Mouse (Mus musculus): ENCODE results near the gene Rpl6. TPM values are rescaled to one million over a fixed set of nuclear protein-coding genes. Genes with fewer than 3 reads are reported as not detected.

Rpl6 gene
- polyA plus RNA-seq, 1 experiment from 2014 or later: 673 TPM

GRCm38 (mm10) chr5:121236171-121236570, 31.9 kb downstream of the Rpl6 start:
- H3K4me1 ChIP-seq (ENCODE audit: insufficient read depth): no peaks in the 10 kb centered on the region
- no peak overlapping the region; the same call in 1 of the 2 replicates for H3K9ac ChIP-seq
- peak overlapping the region; percentile 48; the same call in 1 of the 2 replicates for H3K27ac ChIP-seq (ENCODE audit: low read depth)
- WGBS: 49% methylated on average over 5 of the region's 5 CpGs
- ATAC-seq (ENCODE audit: insufficient read depth) (peak; percentile 65; the same call in 1 of the 2 replicates), DNase-seq (no peak)
- H3K4me3 ChIP-seq (ENCODE audit: low read depth, low read length): no peak overlapping the region
- H3K27me3 ChIP-seq (ENCODE audit: insufficient read depth, low read length): no peaks in the 10 kb centered on the region
- no peaks in the 10 kb centered on the region for H3K9me3 ChIP-seq (ENCODE audit: low read depth, low read length)
- no peaks in the 10 kb centered on the region for H3K36me3 ChIP-seq (ENCODE audit: insufficient read depth)
- no peak overlapping the region for H3K4me2 ChIP-seq
- no peak for TF ChIP-seq CTCF (IDR thresholded peaks at IDR 0.05; ENCODE audit: low read depth)

- ATAC-seq (ENCODE audit: insufficient read depth): no peak
- Histone ChIP-seq H3K9ac (no peak overlapping the region), H3K36me3 (ENCODE audit: insufficient read depth) (no peaks in the 10 kb centered on the region), H3K27ac (ENCODE audit: low read depth) (no peak overlapping the region), H3K9me3 (ENCODE audit: low read depth, low read length) (no peaks in the 10 kb centered on the region), H3K27me3 (ENCODE audit: insufficient read depth, low read length) (no peaks in the 10 kb centered on the region), H3K4me3 (ENCODE audit: low read depth, low read length) (no peak overlapping the region), H3K4me2 (no peak overlapping the region), H3K4me1 (ENCODE audit: insufficient read depth) (no peaks in the 10 kb centered on the region)
- WGBS: 70% methylated on average over 2 of the region's 2 CpGs
- TF ChIP-seq CTCF (IDR thresholded peaks at IDR 0.05; ENCODE audit: low read depth): no peak
- no peak for DNase-seq
These were observed 33.9 kb downstream of the Rpl6 start for GRCm38 (mm10) chr5:121238208-121238607.

GRCm38 (mm10) chr5:121239846-121240245, 35.6 kb downstream of the Rpl6 start:
- Histone ChIP-seq H3K4me2 (no peak overlapping the region), H3K27me3 (ENCODE audit: insufficient read depth, low read length) (no peaks in the 10 kb centered on the region), H3K27ac (ENCODE audit: low read depth) (no peak overlapping the region), H3K9ac (no peak overlapping the region), H3K9me3 (ENCODE audit: low read depth, low read length) (no peaks in the 10 kb centered on the region), H3K36me3 (ENCODE audit: insufficient read depth) (no peaks in the 10 kb centered on the region), H3K4me1 (ENCODE audit: insufficient read depth) (no peaks in the 10 kb centered on the region), H3K4me3 (ENCODE audit: low read depth, low read length) (no peak overlapping the region)
- TF ChIP-seq CTCF (IDR thresholded peaks at IDR 0.05; ENCODE audit: low read depth): no peak
- 69% methylated on average over 5 of the region's 5 CpGs for WGBS
- no peak for ATAC-seq (ENCODE audit: insufficient read depth)
- DNase-seq: no peak

- no peak overlapping the region for H3K4me3 ChIP-seq (ENCODE audit: low read depth, low read length)
- DNase-seq (no peak), ATAC-seq (ENCODE audit: insufficient read depth) (no peak)
- no peak overlapping the region for H3K27ac ChIP-seq (ENCODE audit: low read depth)
- no peaks in the 10 kb centered on the region for H3K36me3 ChIP-seq (ENCODE audit: insufficient read depth)
- no peaks in the 10 kb centered on the region for H3K9me3 ChIP-seq (ENCODE audit: low read depth, low read length)
- H3K4me1 ChIP-seq (ENCODE audit: insufficient read depth): no peaks in the 10 kb centered on the region
- no peaks in the 10 kb centered on the region for H3K27me3 ChIP-seq (ENCODE audit: insufficient read depth, low read length)
- TF ChIP-seq CTCF (IDR thresholded peaks at IDR 0.05; ENCODE audit: low read depth): no peak
- H3K9ac ChIP-seq: no peak overlapping the region
- no peak overlapping the region for H3K4me2 ChIP-seq
These were observed 36.9 kb downstream of the Rpl6 start for GRCm38 (mm10) chr5:121241182-121241581.

GRCm38 (mm10) chr5:121242261-121242660, 38.0 kb downstream of the Rpl6 start:
- H3K27me3 ChIP-seq (ENCODE audit: insufficient read depth, low read length): no peaks in the 10 kb centered on the region
- H3K36me3 ChIP-seq (ENCODE audit: insufficient read depth): no peaks in the 10 kb centered on the region
- H3K9me3 ChIP-seq (ENCODE audit: low read depth, low read length): no peaks in the 10 kb centered on the region
- WGBS: 38% methylated on average over 1 of the region's 1 CpGs
- H3K4me1 ChIP-seq (ENCODE audit: insufficient read depth): no peaks in the 10 kb centered on the region
- no peak overlapping the region; the same call in 1 of the 2 replicates for H3K27ac ChIP-seq (ENCODE audit: low read depth)
- TF ChIP-seq CTCF (IDR thresholded peaks at IDR 0.05; ENCODE audit: low read depth): no peak
- no peak overlapping the region; the same call in 1 of the 2 replicates for H3K4me2 ChIP-seq
- no peak overlapping the region for H3K9ac ChIP-seq
- no peak for DNase-seq
- no peak for ATAC-seq (ENCODE audit: insufficient read depth)
- H3K4me3 ChIP-seq (ENCODE audit: low read depth, low read length): no peak overlapping the region

- Histone ChIP-seq H3K27me3 (ENCODE audit: insufficient read depth, low read length) (no peaks in the 10 kb centered on the region), H3K4me3 (ENCODE audit: low read depth, low read length) (no peak overlapping the region), H3K4me2 (no peak overlapping the region; the same call in 1 of the 2 replicates), H3K9ac (no peak overlapping the region), H3K4me1 (ENCODE audit: insufficient read depth) (no peaks in the 10 kb centered on the region), H3K9me3 (ENCODE audit: low read depth, low read length) (no peaks in the 10 kb centered on the region), H3K36me3 (ENCODE audit: insufficient read depth) (no peaks in the 10 kb centered on the region), H3K27ac (ENCODE audit: low read depth) (no peak overlapping the region; the same call in 1 of the 2 replicates)
- ATAC-seq (ENCODE audit: insufficient read depth): no peak
- TF ChIP-seq CTCF (IDR thresholded peaks at IDR 0.05; ENCODE audit: low read depth): no peak
- no peak for DNase-seq
- 78% methylated on average over 1 of the region's 1 CpGs for WGBS
These were observed 38.4 kb downstream of the Rpl6 start for GRCm38 (mm10) chr5:121242701-121243100.

GRCm38 (mm10) chr5:121243676-121244364, 39.5 kb downstream of the Rpl6 start:
- no peak for TF ChIP-seq CTCF (IDR thresholded peaks at IDR 0.05; ENCODE audit: low read depth)
- 79% methylated on average over 1 of the region's 1 CpGs for WGBS
- no peak overlapping the region for H3K27ac ChIP-seq (ENCODE audit: low read depth)

More at GRCm38 (mm10) chr5:121243676-121244364, 39.5 kb downstream of the Rpl6 start:
- DNase-seq (no peak), ATAC-seq (ENCODE audit: insufficient read depth) (no peak)
- no peak overlapping the region for H3K9ac ChIP-seq
- no peaks in the 10 kb centered on the region for H3K36me3 ChIP-seq (ENCODE audit: insufficient read depth)
- H3K4me1 ChIP-seq (ENCODE audit: insufficient read depth): no peaks in the 10 kb centered on the region
- no peaks in the 10 kb centered on the region for H3K9me3 ChIP-seq (ENCODE audit: low read depth, low read length)
- H3K4me3 ChIP-seq (ENCODE audit: low read depth, low read length): no peak overlapping the region
- H3K4me2 ChIP-seq: no peak overlapping the region
- no peaks in the 10 kb centered on the region for H3K27me3 ChIP-seq (ENCODE audit: insufficient read depth, low read length)

All from lung, embryonic 14.5 days (tissue).